Mouse (Mus musculus) ovary, adult 18-20 months (tissue): ENCODE measurements around the gene Arhgap30.

ENCODE experiments used
- DNase-seq: peaks from one replicate; pipeline ENCODE4 v3.0.0; 2022; ENCODE audit warnings: low spot score, mixed read lengths

Gene Arhgap30

DNA sequence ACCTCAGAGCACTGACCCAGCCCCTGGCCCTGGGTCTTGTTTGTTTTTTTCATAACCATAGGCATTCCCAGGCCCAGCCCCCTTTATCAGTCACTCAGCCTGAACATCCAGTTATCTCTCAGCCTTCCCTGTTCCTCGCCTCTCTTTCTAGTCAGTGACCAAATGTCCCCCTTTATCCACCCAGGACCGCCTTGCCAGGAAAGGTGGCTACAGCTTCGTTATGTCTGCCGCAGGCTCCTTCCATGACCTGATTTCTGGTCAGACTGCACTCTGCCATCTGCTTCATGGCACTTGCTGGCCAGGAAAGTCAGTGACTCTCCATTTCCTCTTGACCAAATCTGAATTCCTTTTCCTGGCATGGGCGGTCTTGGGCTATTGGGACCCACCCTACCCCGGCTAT lies 10.5 kb upstream of the Arhgap30 start:
- no peak for DNase-seq

DNA sequence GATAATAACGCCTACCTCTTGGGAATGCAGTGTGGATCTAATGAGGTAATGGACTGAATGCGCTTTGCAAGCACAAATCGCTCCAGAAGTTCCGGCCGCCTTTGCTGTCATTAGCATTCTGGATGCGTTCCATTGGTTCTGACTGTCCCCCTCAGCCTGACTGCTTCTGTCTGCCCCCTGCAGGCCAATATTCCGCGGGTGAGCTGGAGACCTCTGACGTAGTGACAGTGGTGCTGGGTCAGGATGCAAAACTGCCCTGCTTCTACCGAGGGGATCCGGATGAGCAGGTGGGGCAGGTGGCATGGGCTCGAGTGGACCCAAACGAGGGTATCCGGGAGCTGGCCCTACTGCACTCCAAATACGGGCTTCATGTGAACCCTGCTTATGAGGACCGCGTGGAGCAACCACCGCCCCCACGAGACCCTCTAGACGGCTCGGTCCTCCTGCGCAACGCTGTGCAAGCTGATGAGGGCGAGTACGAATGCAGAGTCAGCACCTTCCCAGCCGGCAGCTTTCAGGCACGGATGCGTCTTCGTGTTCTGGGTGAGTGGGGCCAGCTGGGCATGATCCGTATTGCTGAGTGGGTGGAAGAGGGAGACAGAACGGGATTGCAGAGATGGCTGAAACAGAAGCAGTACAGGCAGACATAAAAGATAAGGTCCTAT lies 8.7 kb upstream of the Arhgap30 start:
- peak; percentile 30 for DNase-seq

DNA sequence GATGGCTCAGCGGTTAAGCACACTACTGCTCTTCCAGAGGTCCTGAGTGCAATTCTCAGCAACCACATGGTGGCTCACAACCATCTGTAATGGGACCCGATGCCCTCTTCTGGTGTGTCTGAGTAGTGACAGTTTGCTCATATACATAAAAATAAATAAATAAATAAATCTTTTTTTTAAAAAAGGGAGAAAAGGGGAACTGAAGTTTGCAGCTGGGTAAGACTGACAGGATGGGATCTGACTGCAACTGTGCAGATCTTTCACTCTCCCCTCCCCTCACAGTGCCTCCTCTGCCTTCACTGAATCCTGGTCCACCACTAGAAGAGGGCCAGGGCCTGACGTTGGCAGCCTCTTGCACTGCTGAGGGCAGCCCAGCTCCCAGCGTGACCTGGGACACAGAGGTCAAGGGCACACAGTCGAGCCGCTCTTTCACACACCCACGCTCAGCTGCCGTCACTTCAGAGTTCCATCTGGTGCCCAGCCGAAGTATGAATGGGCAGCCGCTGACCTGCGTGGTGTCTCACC lies 6.6 kb upstream of the Arhgap30 start:
- DNase-seq, result no peak

DNA sequence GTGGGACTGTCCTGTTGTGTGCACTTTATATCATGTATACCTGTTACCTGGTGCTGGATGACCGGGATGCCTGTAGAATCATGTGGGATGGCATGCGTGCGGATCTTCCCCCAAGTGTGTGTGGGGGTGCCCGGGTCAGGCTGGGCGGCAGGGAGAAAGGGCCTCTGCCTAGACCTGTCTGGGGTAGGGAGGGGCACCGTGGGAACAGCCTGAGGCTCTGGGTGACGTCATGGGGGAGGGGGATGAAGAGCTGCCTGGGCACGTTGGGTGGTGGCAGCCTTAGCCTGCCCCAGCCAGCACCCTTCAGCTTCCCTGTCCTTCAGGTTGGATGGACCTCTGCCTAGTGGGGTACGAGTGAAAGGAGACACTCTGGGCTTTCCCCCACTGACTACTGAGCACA lies 4.4 kb upstream of the Arhgap30 start:
- DNase-seq, result no peak

DNA sequence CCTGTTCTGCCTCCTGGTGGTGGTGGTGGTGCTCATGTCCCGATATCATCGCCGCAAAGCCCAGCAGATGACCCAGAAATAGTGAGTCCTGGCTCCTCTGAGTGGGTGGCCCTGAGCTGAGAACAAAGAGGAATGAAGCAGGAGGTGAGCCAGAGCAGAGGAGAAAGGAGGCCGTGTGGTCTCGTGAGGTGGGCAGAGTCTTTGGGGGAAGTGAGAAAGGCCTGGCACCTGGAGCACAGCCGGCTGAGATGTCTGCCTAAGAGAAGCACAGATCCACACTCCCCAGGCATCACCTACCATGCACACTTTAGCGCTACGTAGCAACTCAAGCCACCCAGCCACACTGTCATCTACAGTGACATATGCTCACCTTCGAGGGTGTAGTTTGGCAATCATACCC lies 3.6 kb upstream of the Arhgap30 start:
- DNase-seq, result no peak

DNA sequence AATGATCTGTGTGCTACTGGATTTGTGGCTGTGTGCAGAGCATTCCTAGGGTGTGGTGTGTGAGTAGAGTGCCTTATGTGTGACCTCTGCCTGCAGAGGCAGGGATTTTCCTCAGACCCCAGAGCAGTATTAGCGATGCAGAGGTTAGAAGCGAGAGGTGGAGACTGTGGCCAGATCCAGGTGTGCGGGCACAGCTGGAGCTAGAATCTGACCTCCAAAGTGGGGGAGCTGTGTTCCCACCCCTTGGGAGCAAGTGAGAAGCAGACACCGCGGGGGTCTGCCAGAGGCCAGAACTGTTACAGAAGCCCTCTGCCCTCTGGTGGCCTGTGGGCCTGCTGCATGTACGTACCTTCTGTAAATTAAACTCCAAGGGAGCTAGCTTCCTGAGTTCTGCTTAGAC lies 1.7 kb upstream of the Arhgap30 start:
- DNase-seq, result no peak

DNA sequence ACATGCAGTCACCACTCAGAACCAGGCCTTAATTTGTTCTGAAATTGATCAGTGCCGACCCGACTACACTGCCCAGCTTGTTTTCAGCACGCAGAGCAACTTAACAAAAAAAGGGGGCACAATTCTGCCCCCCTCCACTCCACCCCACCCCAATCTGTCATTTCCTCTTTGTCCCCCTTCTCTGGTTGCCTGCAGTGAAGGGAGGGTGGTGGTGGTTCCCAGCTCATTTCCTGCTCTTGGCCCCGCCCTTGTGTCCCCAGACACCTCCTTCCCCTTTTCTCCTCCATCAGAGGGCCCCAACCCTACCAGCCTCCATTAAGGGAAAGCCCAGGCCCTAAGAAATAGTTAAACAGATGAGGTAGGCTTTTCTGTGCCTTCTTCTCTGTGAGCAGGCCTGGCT lies 1.3 kb downstream of the Arhgap30 start:
- no peak for DNase-seq

DNA sequence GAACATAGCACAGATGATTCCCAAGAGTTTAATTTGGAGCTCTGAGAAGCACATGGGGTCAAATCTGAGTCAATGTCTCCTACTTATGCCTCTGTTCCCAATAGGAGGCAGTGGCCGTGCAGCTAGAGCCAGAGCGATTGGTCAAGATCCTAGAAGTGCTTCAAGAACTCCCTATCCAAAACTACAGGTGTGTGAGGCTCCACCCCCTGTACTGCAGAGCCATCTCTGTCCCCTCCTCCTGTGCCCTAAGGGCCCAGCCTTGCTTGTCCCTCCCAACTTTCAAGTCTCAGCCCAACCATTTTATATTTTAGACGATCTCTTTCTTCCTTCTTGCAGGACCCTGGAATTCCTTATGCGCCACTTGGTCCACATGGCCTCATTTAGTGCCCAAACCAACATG lies 13.1 kb downstream of the Arhgap30 start:
- no peak for DNase-seq

DNA sequence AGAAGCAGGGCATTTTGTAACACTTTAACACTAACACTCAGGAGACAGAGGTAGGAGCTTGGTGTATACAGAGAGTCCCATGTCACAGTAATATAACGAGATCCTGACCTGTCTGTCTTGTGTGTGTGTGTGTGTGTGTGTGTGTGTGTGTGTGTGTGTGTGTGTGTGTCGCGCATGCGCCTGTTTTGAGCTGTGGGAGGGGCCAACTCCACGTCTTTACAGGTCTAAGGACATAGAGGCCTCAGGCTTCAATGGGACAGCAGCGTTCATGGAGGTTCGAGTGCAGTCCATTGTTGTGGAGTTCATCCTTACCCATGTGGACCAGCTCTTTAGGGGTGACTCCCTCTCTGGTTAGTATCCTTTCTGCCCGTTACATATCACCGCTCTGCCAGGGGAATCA lies 14.2 kb downstream of the Arhgap30 start:
- DNase-seq, result no peak

DNA sequence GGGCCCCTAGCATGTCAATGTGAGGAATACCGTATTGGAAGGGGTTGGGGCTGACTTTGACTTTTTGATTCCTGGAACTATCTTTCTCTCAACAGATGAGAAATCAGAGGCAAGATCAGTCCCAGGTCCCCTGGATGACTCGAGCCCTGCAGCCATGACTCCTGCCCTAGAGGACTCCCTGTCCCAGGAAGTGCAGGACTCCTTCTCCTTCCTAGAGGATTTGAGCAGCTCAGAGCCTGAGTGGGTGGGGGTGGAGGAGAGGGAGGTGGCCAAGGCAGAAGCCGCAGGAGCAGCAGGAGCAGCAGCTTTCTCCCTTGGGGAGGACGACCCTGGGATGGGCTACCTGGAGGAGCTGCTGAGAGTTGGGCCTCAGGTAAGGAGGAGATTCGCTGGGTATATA lies 18.5 kb downstream of the Arhgap30 start:
- DNase-seq, result no peak

DNA sequence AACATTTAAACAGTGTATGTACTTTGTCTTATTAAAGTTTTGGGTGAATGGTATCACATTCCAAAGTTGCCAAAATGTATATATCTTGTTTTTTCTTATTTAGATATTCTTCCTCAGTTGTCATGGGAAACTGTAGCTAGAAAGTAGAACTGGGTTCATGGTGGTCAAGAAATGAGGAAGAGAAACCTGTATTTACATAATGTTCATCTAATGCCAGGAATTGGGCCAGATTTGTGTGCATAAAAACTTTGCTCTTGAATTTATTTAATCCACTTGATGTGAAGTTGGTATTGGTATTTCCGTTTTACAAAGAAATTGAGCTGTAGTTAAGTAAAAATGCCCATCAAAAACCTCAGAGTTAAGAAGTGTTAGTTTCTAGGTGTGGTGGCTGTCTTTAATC lies 21.5 kb downstream of the Arhgap30 start:
- DNase-seq, result no peak

DNA sequence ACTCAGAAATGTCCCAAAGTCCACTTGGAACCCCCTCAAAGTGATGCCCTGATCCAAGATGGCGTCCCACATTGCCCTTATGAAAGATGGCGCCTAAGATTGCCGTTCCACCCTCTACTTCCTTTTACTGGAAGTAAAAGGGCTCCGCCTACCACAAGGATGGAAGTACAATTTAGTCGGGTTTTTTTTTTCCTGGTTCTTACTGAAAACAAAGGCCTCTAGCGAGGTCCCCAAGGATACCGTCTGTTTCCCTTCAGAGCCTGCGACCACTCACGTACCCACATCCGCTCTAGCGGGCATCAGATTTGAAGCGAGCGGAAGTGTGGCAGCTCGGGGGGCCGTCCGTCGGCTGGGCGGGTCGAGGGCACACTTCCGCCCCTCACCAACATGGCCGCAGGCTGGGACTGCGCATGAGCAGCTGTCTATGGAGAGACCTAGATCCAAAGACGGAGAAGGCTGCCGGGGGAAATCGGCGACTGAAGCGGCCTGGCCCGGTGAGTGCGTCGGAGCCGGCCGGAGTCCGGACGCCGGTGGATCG lies 22.3 kb downstream of the Arhgap30 start, which contains the start of gene Usf1:
Usf1 (plus strand) TSS at position 367 of the 538 bp plus-strand sequence.
- DNase-seq, result peak; percentile 91

DNA sequence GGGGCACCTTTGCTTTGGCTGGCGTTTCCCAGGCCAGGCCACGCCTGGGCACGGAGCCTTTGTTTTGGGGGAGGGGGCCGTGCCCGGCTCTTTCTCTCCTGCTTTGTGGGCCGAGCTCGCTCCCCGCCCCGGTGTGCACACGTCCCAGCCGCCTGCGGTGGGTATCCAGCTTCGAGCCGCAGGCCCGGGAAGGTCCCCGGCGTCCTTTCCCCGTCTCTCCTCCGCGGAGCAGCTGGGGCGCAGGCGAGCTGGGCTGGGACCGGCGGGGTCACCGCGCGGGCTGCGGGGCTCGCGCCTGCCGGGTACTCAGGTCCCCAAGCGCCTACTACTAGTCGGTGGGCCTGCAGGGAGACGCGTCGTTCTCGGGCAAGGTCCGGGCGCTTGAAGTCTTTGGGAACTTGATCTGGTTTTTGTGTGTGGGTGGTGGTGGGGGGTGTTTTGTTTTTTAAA lies 22.8 kb downstream of the Arhgap30 start:
- no peak for DNase-seq

DNA sequence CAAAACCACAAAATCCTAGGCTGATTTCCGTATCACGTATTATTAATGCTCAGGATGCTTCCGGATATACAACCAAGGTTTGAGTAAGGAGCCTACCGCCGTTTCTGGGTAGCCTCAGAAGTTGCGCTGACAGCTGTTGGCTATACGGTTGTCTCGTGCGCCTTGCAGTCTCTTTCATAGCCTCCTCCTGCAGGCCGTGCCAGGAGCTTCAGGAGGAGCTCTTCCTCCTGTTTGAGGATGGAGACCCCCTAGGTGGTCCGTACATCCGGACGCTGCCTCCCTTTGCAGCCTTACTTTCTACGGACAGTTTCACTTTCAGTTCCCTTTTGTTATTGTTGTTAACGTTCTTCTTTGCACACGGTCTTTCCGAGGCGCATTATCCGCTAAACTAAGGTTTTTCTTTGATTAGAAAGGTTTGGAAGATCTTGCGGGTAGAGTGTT lies 23.3 kb downstream of the Arhgap30 start:
- no peak for DNase-seq

DNA sequence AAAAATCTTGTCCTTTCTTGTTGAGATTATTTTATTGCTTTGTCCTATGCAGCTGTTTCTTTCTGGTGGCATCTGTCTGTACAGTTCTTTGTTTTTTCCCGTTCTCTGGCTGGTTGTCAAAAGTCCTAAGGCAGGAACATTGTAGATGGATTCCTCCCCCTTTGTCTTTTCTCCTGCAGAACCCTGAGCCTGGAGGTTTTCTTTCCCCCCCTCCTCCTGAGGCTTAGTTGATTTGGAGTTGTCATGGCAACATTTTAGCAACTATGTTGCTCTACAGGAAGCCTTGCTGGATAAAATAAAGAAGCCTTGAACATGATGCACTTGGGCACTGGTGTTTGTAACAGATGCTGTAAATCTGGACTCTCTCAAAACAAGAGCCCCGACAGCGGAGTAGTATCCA lies 23.7 kb downstream of the Arhgap30 start:
- DNase-seq, result no peak

DNA sequence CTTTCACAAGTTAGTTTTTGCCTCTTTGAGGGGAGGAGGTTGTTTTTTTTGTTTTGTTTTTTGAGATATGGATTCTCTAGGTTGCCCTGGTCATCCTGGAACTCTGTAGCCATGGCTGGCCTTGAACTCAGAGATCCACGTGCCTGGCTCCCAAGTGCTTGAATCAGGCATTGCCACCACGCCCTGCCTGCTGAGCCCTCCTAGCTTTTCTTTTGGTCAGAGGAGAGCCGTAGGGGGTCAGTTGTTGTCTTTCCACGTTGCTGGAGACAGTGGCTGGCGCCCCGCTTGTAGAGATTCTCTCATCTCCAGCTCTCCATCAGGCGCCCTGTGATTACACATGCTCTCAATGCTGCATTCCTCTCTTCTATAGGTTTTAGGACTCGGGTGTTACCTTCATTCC lies 24.9 kb downstream of the Arhgap30 start:
- DNase-seq, result no peak

DNA sequence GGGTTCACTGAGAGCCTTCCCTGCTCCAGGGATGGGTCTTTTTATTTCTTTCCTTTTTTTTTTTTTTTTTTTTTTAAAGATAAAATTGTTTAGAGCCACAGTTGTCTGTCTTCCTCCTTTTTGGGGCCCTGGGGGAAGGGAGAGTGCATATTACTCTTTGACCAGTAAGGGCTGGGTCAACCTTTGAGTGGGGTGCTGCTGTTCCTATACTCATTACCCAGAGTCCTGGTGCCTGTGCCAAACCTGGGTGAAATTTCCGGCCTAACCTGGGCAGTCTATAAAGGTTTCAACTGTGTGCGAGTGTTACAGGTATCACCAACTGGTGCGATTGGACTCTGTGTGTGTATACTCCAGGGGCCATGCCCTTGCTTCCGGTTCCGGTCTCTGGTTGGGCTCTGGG lies 29.9 kb downstream of the Arhgap30 start, which contains the start of gene Tstd1:
Tstd1 (plus strand) TSS at position 213 of the 400 bp plus-strand sequence.
- DNase-seq, result no peak

DNA sequence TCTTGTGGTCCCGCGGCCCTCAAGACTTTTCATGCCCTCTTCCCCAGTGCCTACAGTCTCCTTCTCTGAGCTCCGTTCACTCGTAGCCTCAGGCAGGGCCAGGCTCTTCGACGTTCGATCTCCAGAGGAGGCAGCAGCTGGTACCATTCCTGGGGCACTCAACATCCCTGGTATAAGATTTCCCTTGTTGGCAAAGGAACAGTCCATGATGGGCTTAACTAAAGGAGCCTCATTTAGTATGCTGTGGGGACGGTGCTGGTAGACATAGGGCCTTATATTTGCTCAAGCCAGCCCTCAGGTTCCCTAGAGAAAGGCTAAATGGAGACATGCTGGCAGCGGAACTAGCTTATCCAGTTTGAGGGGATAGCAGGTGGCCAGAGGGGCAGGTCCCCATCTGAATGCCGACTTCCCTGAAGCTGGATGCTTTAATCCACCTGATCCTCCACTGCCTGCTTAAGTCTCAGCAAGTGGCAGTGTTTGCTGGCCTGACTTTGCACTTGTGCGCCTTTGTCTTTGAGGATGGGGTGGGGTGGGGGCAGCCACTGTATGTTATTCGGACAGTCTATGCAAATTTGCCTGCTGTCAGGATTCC lies 30.6 kb downstream of the Arhgap30 start:
- DNase-seq, result no peak

DNA sequence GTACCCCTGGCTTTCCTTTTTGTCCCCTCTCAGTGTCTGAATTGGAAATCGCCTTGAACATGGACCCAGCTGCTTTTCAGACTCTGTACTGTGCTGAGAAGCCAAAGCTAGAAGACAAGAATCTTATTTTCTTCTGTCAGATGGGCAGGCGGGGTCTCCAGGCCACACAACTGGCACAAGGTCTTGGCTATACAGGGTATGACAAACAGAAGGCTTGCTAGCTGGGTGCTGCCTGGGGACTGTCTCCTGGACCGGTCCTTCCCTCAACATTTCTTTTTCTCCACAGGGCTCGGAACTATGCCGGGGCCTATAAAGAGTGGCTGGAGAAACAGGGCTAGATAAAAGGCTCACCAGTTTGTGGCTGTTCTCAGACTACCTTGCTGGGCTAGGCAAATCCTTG lies 31.2 kb downstream of the Arhgap30 start:
- no peak for DNase-seq

DNA sequence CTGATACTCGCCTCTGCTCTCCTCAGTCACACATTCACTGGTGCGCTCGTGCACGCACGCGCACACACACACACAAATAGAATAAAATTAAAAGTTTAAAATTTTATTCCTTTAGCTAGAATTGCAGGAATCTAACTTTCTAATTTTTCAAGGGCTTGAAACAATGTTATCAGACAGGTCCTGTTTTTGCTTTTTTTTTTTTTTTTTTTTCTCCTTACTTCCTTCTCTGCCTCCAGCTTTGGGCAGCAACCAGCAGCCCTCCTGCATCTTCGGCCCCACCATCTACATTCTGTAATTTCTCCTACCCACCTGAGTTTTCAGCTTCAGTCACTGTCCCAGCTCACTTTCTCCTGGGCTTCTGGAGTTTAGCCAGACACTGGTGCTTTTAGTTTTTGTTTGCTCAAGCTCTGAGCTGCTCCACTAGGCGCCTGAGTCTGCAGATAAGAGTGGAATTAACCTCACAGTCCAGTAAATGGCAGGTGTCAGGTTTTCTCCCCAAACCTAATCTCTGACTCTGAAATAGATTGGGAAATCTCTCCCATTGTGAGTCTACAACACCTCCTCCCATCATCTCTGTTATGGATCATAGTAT lies 33.8 kb downstream of the Arhgap30 start:
- DNase-seq, result no peak

DNA sequence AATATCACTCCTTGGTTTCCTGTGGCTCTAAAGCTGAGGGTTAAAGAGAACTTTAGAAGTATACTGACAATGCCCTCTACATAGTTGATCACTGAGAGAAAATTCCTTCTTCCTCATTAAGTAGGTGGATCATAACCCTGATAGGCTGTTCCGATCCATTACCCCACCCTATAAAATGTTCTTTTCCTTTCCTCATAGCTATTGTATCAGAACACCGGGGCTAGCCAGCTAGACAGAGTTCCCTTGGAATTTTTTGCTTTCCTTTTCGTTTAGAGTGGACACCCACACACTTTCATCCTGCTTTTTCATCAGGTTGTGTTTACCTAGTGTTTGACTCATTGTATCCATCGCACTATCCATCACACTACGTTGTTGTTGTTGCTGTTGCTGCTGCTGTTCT lies 35.9 kb downstream of the Arhgap30 start:
- no peak for DNase-seq

DNA sequence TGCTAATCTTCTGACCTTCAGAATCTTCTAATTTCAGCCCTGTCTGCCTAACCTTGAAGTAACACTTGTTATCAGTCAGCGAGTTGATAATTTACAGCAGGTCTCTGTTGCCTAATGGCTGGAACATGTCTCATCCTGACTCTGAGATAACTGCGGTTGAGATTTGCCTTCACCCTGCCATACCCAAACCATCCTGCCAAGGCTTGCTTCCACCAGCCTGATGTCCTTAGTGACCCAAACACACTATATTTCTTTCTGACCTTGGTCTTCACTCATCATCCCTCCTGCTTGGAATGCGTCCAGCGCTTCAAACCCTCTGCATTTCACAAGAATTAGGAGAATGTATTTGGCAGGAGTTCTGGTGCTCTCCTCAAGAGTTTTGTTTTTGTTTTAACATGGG lies 36.4 kb downstream of the Arhgap30 start:
- peak; percentile 79 for DNase-seq

DNA sequence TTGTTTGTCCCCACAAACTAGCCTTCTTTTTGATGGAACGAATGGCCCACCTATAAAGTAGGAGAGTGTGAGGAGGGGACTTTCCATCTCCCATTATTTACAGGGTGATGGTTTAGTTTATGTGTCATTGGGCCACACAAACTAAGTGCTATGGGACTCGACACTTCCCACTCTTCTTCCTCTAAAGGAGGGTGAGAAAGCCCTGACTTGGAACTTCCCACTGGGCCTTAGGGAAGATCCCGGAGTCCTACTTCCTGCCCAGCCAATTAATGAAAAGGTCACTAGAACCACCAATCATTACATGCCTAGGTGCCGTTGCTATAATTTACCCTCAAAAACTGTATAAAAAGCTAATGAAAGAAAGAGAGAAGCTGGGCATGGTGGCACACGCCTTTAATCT lies 43.4 kb downstream of the Arhgap30 start:
- no peak for DNase-seq
